Mouse (Mus musculus): ENCODE results near the gene Anapc7. TPM values are rescaled to one million over a fixed set of nuclear protein-coding genes. Genes with fewer than 3 reads are reported as not detected.

Gene Anapc7
- total RNA-seq, 1 experiment from 2014 or later = 46.0 TPM

Other genes with a start within 250 kb of the Anapc7 start
- gene Hvcn1, start 214.9 kb upstream of the Anapc7 start, total RNA-seq (2021) = 0.81 and 1.9 TPM in 2 replicates
- gene Tctn1, start 157.2 kb upstream of the Anapc7 start, total RNA-seq (2021) = 16.5 and 19.0 TPM in 2 replicates
- 48.2 and 52.6 TPM in 2 replicates for gene Pptc7, start 137.3 kb upstream of the Anapc7 start, total RNA-seq (2021)
- gene Rad9b, start 67.5 kb upstream of the Anapc7 start, total RNA-seq (2021) = 3.9 and 5.1 TPM in 2 replicates
- gene Vps29, start 67.3 kb upstream of the Anapc7 start, total RNA-seq (2021) = 123 and 135 TPM in 2 replicates
- gene Gpn3, start 49.8 kb upstream of the Anapc7 start, total RNA-seq (2021) = 38.2 and 42.6 TPM in 2 replicates
- 31.3 and 32.1 TPM in 2 replicates for gene Fam216a, start 49.3 kb upstream of the Anapc7 start, total RNA-seq (2021)
- gene Arpc3, start 29.8 kb upstream of the Anapc7 start, total RNA-seq (2021) = 218 and 290 TPM in 2 replicates
- 176 and 179 TPM in 2 replicates for gene Atp2a2, start 80.5 kb downstream of the Anapc7 start, total RNA-seq (2021)
- gene Ift81, start 192.8 kb downstream of the Anapc7 start, total RNA-seq (2021) = 9.4 and 14.6 TPM in 2 replicates
- 3.2 and 3.8 TPM in 2 replicates for gene P2rx7, start 222.2 kb downstream of the Anapc7 start, total RNA-seq (2021)

Measured in adrenal gland, postnatal 25 days (tissue).